Mouse (Mus musculus) liver, postnatal 0 days (tissue): Measurements from ENCODE around the gene Ercc1.
A peak's percentile ranks its signal among the peaks of the same experiment; 100 is the strongest.

Experiments
- CTCF ChIP-seq: sonication (generic); IDR thresholded peaks from 2 replicates; pipeline ENCODE4 v1.5.1; 2016; ENCODE audit warnings: antibody characterized with exemption, low read depth
- EP300 ChIP-seq: IDR thresholded peaks from 2 replicates; pipeline ENCODE4 v1.6.1; 2016; ENCODE audit warnings: antibody characterized with exemption, low read depth, mild to moderate bottlenecking

- peak; percentile 32; the same call in 1 of the 2 replicates for TF ChIP-seq CTCF
- no peak for TF ChIP-seq EP300
These were observed 56.4 kb downstream of the Ercc1 start for GRCm38 (mm10) chr7:19400946-19401345.
